Mouse (Mus musculus): ENCODE measurements around the gene Fate1. TPM values are rescaled to one million over a fixed set of nuclear protein-coding genes. Genes with fewer than 3 reads are reported as not detected.

Fate1 gene
- polyA plus RNA-seq, 1 experiment from 2014 or later, result not detected

Other genes with a start within 250 kb of the Fate1 start
- gene Vma21, start 157.1 kb upstream of the Fate1 start, polyA plus RNA-seq (2016; fragmentation: Nextera tagmentation; extraction: Ambion mirVana), result 38.6 and 41.1 TPM in 2 replicates
- 0.11 TPM in 1 of 2 replicates, not detected in the other for gene Gm1141, start 52.0 kb upstream of the Fate1 start, polyA plus RNA-seq (2016; fragmentation: Nextera tagmentation; extraction: Ambion mirVana)
- gene Prrg3, start 10.4 kb upstream of the Fate1 start, polyA plus RNA-seq (2016; fragmentation: Nextera tagmentation; extraction: Ambion mirVana), result 9.4 and 10.8 TPM in 2 replicates
- 0.28 and 0.40 TPM in 2 replicates for gene Cnga2, start 18.9 kb downstream of the Fate1 start, polyA plus RNA-seq (2016; fragmentation: Nextera tagmentation; extraction: Ambion mirVana)
- gene Magea4, start 249.0 kb downstream of the Fate1 start, polyA plus RNA-seq (2016; fragmentation: Nextera tagmentation; extraction: Ambion mirVana), result not detected in 2 replicates